Mouse (Mus musculus): ENCODE data around the gene Fam198b.

DNA sequence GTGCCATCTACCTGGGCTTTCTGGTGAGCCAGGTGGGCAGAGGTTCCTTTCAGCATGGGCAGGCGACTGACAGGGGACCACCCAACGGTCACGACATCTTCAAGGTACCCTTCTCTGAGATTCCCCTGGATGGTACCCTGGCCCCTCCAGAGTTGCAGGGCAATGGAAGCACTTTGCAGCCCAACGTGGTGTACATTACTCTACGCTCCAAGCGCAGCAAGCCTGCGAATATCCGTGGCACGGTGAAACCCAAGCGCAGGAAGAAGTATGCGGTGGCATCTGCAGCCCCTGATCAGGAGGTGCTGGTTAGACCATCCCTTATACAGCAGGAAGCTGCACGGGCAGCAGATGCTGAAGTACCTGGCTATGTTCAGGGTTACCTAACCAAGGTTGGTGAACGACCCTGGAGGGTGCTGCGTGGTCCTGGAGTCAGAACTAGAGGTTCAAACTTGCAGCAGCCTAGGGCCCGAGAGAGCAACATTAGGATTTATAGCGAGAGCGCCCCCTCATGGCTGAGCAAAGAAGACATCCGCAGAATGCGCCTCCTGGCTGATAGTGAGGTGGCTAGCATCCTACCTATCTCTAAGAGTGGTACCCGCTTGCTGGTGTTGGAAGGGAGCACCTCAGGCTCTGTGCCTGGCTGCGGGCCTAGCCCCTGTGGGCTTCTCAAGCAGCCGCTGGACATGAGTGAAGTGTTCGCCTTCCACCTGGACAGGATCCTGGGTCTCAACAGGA is 2.2 kb downstream of the Fam198b start:
- TF ChIP-seq CTCF (IDR thresholded peaks at IDR 0.05; ENCODE audit: borderline replicate concordance, control insufficient read depth, extremely low read depth, insufficient read depth, low read length, poor library complexity) (no peak), POLR2A (IDR thresholded peaks at IDR 0.05; ENCODE audit: control insufficient read depth, extremely low read depth, insufficient read depth, low read length, poor library complexity) (no peak)

Data from thymus, adult 2 months (tissue).